Mouse (Mus musculus) heart, adult 11 months (tissue): Measurements from ENCODE around the gene Hjurp.

ENCODE experiments used
- DNase-seq: peaks from one replicate; pipeline ENCODE4 v3.0.0; 2022

Gene Hjurp

GRCm38 (mm10) chr1:88235046-88235893 lies 42.2 kb downstream of the Hjurp start:
- peak; percentile 94 for DNase-seq

GRCm38 (mm10) chr1:88234646-88235045 lies 42.8 kb downstream of the Hjurp start:
- DNase-seq, result peak; percentile 93

GRCm38 (mm10) chr1:88234248-88234610 lies 43.2 kb downstream of the Hjurp start:
- DNase-seq, result peak; percentile 91

GRCm38 (mm10) chr1:88233421-88234247 lies 43.8 kb downstream of the Hjurp start:
- peak; percentile 95 for DNase-seq

- DNase-seq, result peak; percentile 94
These were observed 44.6 kb downstream of the Hjurp start for GRCm38 (mm10) chr1:88232664-88233380.

GRCm38 (mm10) chr1:88231803-88232499 lies 45.5 kb downstream of the Hjurp start:
- DNase-seq, result peak; percentile 94

GRCm38 (mm10) chr1:88230981-88231802 lies 46.2 kb downstream of the Hjurp start:
- DNase-seq, result peak; percentile 91

- no peak for DNase-seq
These were observed 47.0 kb downstream of the Hjurp start for GRCm38 (mm10) chr1:88230421-88230820.

GRCm38 (mm10) chr1:88229986-88230385 lies 47.4 kb downstream of the Hjurp start:
- DNase-seq, result peak; percentile 95

GRCm38 (mm10) chr1:88229566-88229965 lies 47.9 kb downstream of the Hjurp start:
- DNase-seq, result no peak

GRCm38 (mm10) chr1:88228121-88228520 lies 49.3 kb downstream of the Hjurp start:
- peak; percentile 95 for DNase-seq

- DNase-seq, result peak; percentile 94
These were observed 50.0 kb downstream of the Hjurp start for GRCm38 (mm10) chr1:88227482-88227881.

- peak; percentile 97 for DNase-seq
These were observed 50.6 kb downstream of the Hjurp start, which contains the start of gene Mroh2a for GRCm38 (mm10) chr1:88226670-88227379. TSS of gene Mroh2a (plus strand) at chr1:88226986.

GRCm38 (mm10) chr1:88225741-88226140 lies 51.7 kb downstream of the Hjurp start:
- DNase-seq, result peak; percentile 92

- DNase-seq, result peak; percentile 92
These were observed 52.1 kb downstream of the Hjurp start for GRCm38 (mm10) chr1:88225301-88225700.

- peak; percentile 93 for DNase-seq
These were observed 53.2 kb downstream of the Hjurp start for GRCm38 (mm10) chr1:88224029-88224776.

- peak; percentile 93 for DNase-seq
These were observed 53.8 kb downstream of the Hjurp start for GRCm38 (mm10) chr1:88223591-88223990.

- DNase-seq, result peak; percentile 94
These were observed 54.4 kb downstream of the Hjurp start for GRCm38 (mm10) chr1:88223011-88223515.

GRCm38 (mm10) chr1:88222216-88222615 lies 55.2 kb downstream of the Hjurp start:
- DNase-seq, result peak; percentile 4

- DNase-seq, result peak; percentile 92
These were observed 57.1 kb downstream of the Hjurp start for GRCm38 (mm10) chr1:88220336-88220735.
